Comparison of ENCODE assay signal across 28 mouse cellular contexts in the genomic region with DNA sequence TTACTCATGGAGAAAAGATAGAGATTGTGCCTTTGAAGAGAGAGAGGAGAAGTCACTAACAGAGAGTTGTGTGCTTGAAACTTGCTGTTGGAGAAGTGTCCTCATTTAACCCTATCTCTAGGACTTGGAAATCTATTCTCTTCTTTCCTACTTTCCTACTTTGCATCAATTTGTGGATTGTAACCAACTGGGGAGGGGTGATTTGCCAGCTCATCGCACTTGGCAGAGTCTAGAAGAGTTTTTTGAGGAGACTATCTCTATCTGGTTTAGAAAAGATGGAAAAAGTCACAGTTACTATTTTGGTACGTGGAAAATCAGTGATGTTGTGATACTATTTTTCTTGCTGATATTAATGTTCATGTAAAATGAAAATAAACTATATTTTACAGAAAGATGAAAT. TPM values are rescaled to one million over a fixed set of nuclear protein-coding genes. Genes with fewer than 3 reads are reported as not detected.
"Had no signal": no experiment of that assay in that cellular context is flagged by ENCODE, and none has a peak within 500 bp of the region (broad histone marks: within the 10 kb centered on the region; RNA-seq: fewer than 3 reads in every experiment).

No protein-coding gene starts in this region.

- H3K9ac ChIP-seq: heart, embryonic 13.5 days; heart, embryonic 15.5 days; hindbrain, embryonic 14.5 days; intestine, embryonic 15.5 days; limb, embryonic 12.5 days; liver, embryonic 13.5 days; liver, embryonic 15.5 days had no signal

- DNase-seq: gastrocnemius, postnatal 14 days; gastrocnemius, postnatal 36 days; heart, adult 11 months; heart, adult 2 months; heart, postnatal 14 days; heart, postnatal 36 days; kidney, adult 18-20 months; kidney, adult 8-10 months; kidney, postnatal 10 days; kidney, postnatal 25 days; kidney, postnatal 4 days; liver; liver, embryonic 13.5 days had no signal

- H3K27ac ChIP-seq: heart, adult 2 months; heart, embryonic 13.5 days; heart, embryonic 15.5 days; hindbrain, embryonic 14.5 days; intestine, embryonic 15.5 days; layer of hippocampus, adult 2 months; left cerebral cortex, adult 2 months; limb, embryonic 10.5 days; limb, embryonic 12.5 days; liver, embryonic 13.5 days; liver, embryonic 15.5 days had no signal

- H3K4me2 ChIP-seq: heart, embryonic 11.5 days; heart, embryonic 13.5 days; heart, embryonic 15.5 days; hindbrain, embryonic 14.5 days; intestine, embryonic 15.5 days; limb, embryonic 12.5 days; liver, embryonic 11.5 days; liver, embryonic 13.5 days; liver, embryonic 15.5 days had no signal

- H3K4me1 ChIP-seq: heart, embryonic 13.5 days; heart, embryonic 15.5 days; intestine, embryonic 15.5 days; limb, embryonic 10.5 days; limb, embryonic 12.5 days; liver, embryonic 13.5 days; liver, embryonic 15.5 days had no signal

- ATAC-seq: hindbrain, embryonic 16.5 days; inflammation-experienced regulatory T-cells, adult 6 months; intestine, embryonic 15.5 days; intestine, postnatal 0 days had no signal

- H3K36me3 ChIP-seq: heart, embryonic 13.5 days; heart, embryonic 15.5 days; intestine, embryonic 15.5 days; limb, embryonic 10.5 days; limb, embryonic 12.5 days; liver, embryonic 13.5 days; liver, embryonic 15.5 days had no signal

- H3K9me3 ChIP-seq: heart, embryonic 13.5 days; heart, embryonic 15.5 days; intestine, embryonic 15.5 days; limb, embryonic 10.5 days; limb, embryonic 12.5 days; liver, embryonic 13.5 days; liver, embryonic 15.5 days had no signal

- H3K27me3 ChIP-seq: heart, embryonic 13.5 days; heart, embryonic 15.5 days; intestine, embryonic 15.5 days; liver, embryonic 13.5 days; liver, embryonic 15.5 days had no signal

- H3K4me3 ChIP-seq: heart, adult 2 months; heart, embryonic 13.5 days; heart, embryonic 15.5 days; intestine, embryonic 15.5 days; left cerebral cortex, adult 2 months; limb, embryonic 10.5 days; limb, embryonic 12.5 days; liver, embryonic 13.5 days; liver, embryonic 15.5 days had no signal

RNA-seq across cellular contexts. Expression of gene Plppr4, which starts 6.7 kb away (rescaled TPM):
- total RNA-seq: hematopoietic stem cell, adult 5-6 weeks had no signal
- polyA plus RNA-seq: inflammation-experienced regulatory T-cells, adult 6 months had no signal
